Mouse (Mus musculus): ENCODE data around the gene Lims1. TPM values are rescaled to one million over a fixed set of nuclear protein-coding genes. Genes with fewer than 3 reads are reported as not detected.

Lims1 gene
- total RNA-seq, 2 experiments from 2014 or later, result 37.5 to 80.5 TPM

DNA sequence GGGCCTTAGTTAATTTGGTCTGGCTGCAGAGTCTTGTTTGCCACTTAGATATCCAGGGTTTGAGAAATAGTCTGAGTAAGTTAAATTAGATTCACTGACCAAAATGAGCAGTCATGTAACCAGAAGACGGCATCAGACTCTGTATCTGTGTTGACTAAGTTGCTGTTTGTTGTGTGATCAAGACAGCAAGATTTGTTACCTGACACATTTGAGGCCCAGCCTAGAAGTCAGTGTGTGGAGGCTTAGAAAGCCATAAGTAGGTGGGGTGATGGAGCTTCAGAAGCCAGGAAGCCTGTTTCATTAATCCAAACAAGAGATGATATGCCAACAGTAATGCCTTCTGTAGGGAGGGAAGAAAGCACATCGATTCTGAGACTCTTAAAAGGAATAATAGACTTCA lies 18.9 kb downstream of the Lims1 start:
- ATAC-seq (replicated peaks; ENCODE audit: low FRiP score, poor library complexity, severe bottlenecking), result no peak

DNA sequence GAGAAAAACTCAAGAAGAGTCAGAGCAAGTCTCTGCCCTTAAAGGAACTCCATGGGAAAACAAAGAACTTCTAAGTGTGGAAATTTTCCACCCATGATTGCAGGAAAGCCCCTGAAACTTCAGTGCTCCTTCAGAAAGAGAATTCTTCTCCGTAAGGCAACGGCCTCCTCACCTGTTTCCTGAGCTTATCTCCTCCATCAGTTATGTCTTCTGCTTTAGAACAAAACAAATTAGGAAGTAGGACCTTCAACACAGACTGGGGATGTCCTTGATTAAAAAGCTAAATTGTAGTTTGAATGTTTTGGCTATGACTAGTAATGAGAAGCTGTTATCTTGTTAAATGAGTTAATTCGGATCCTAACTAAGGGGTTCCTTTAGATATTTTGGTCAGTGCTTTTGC lies 20.3 kb downstream of the Lims1 start:
- no peak for ATAC-seq (replicated peaks; ENCODE audit: low FRiP score, poor library complexity, severe bottlenecking)

DNA sequence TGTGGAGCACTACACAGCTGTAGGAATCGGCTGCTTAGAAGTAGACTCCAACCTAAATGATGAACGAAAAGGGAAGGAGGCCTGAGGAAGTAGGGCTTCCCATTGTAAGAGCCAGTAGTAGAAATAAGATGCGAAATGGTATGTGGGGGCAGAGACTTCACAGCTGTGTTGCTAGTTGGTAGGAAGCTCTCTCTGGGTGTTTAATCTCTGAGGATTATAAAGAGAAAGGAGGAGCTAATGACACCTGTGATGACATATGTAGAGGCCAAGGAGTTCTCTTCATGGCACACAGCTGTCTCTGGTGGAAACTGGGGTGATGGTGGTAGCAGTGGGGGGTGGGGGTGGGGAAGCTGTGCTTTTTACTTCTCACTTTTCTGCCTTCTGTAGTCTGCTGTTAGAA lies 27.3 kb downstream of the Lims1 start:
- no peak for ATAC-seq (replicated peaks; ENCODE audit: low FRiP score, poor library complexity, severe bottlenecking)

DNA sequence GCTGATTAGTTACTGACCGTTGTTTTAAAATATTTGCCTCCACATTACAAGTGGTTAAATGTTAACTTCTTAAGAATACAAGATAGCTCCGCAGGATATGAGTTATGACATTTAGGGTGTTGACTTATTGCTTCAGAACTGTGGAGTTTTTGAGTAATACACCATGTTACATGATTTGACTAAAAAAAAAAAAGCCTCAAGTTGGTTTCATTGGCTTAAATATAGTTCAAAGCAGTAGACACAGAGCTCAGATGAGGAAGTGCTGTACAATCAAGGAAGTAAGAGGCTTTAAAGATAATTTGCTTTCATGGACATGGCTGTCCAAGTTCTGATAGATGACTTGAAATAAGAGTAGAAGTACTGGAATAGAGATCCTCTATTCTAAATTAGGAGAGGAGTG lies 28.4 kb downstream of the Lims1 start:
- no peak for ATAC-seq (replicated peaks; ENCODE audit: low FRiP score, poor library complexity, severe bottlenecking)

DNA sequence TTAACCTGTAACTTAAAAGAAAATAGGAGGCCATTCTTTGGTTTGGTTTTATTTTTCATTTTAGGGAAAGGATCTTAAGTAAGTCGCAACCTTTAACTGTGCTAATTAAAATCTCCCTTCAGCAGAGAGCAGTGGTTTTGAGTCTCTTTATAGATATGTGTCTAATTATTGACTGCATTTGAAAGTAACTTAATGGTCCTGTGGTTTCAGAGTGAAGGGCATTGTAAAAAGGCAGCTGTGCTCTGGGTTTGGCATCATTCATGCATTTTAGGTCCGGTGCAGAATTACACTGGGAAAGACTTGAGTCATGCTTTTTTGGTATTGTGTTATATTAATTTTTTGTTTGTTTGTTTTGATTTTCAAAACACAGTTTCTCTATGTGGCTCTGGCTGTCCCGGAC lies 29.1 kb downstream of the Lims1 start:
- ATAC-seq (replicated peaks; ENCODE audit: low FRiP score, poor library complexity, severe bottlenecking), result no peak

DNA sequence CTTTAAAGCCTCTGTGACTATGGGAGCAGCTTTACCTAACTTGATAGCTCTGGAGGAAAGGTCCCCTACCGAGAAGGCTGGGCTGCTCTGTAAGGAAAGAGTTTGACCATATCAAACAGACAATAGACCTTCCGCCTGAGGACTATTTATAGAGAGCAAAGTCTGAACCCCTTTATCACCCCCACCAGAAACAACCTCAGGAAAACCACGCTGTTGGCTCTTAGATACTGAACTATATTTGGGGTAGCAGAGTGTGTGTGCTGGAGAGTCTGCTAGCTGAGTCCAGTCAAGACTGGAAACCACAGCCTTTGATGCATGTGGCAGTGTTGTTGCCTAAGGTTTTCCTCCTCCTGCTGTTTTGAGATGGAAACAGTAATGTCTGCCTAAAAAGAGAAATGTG lies 31.3 kb downstream of the Lims1 start:
- no peak for ATAC-seq (replicated peaks; ENCODE audit: low FRiP score, poor library complexity, severe bottlenecking)

DNA sequence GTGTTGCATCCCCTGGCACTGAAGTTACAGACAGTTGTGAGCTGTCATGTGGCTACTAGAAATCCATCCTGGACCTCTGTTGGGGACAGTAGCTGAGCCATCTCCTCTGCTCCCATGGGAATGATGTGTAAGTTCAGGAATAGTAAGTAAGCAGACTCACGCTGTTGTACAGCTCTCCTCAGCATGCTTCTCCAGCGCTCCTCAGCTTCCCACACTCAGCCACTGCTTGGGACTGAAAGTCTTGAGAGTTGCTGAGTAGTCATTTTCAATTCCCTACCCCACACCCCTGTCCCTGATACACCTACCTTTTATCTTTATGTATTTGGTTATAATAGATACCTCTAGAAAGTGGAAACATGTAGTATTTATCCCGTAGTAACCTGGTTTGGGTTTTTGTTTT lies 33.2 kb downstream of the Lims1 start:
- ATAC-seq (replicated peaks; ENCODE audit: low FRiP score, poor library complexity, severe bottlenecking), result no peak

DNA sequence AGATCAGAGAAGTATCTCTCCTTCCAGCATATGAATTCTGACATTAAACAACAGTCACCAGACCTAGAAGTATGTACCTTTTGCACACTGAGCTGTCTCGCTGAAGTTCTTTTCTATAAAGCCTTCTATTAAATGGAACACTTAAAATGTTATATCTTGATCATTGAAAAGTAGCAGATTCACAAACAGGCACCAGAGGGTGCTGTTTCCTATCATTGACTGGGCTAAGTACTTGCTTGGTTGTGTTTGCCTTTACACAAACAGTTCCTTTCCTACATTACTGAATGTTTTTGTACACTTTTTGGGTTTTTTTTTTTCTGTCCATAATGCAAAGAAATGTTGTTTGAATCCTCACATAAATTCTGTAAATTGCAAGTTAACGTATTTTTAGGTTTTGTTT lies 35.9 kb downstream of the Lims1 start:
- ATAC-seq (replicated peaks; ENCODE audit: low FRiP score, poor library complexity, severe bottlenecking), result peak; percentile 69; the same call in 1 of the 2 replicates

DNA sequence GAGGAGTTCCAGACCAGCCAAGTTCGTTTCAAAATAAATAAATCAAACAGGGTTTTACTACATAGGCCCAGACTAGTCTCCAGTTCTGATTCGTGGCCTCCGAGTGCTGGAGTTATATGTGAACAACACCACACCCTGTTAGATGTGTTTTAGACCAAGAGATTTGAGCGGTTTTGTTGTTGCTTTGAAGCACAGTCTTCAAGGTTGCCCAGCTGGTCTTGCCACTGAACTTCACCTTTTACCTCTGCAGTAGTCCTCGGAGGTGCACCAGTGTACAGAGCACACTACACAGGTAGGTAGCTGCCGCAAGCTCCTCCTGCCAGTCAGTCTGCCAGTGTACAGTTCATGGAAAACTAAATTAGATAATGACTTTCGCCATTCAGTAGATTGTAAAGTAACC lies 36.7 kb downstream of the Lims1 start:
- ATAC-seq (replicated peaks; ENCODE audit: low FRiP score, poor library complexity, severe bottlenecking), result no peak

DNA sequence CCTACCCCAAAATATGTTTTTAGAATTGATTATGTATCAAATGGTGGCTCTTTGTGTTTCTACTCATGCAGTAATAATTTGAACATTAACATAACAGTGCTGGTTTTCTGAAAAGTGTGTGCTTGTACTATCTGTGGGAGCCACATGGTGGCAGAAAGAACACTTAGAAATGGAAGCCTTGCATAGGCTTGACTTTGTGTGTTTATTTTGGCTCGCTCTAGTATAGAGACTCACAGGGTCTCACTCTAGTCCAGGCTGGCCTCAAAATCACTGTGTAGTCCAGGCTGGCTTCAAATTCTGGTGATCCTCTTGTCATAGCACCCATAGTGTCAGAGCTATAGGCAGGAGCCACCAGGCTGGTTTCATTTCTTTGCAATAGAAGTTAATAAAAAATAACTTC lies 39.5 kb downstream of the Lims1 start:
- ATAC-seq (replicated peaks; ENCODE audit: low FRiP score, poor library complexity, severe bottlenecking), result no peak

DNA sequence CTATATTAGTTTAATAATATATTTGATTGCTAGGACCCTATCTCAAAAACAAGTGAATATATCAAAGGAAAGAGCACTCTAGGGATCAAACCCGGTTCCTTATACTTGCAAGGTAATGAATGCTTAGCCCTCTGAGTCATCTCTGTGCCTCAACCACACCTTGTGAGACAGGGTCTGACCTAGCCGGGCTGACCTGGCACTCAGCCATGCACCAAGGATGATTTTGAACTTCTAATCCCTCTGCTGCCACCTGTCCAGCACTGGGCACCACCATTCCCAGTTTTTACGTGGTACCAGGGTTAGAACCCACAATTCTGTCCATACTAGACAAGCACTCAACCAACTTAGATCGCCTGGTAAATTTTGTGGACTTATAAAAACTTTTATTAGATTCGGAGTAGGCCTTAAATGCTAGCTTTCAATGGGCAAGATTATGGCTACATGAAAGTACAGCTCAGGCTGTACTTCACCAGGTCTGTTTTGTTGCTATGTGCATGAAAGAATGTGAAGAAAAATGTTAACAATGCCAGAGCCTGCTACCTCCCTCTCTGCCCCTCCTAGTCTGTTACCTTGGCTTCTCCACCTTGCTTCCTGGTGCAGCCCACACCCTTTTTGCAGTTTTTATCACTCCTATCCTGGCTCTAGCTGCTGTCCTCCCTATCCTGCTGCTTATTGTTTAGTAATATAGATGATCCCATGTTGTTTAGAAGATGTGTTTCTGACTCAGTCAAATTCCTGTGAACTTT lies 41.7 kb downstream of the Lims1 start:
- no peak for ATAC-seq (replicated peaks; ENCODE audit: low FRiP score, poor library complexity, severe bottlenecking)

DNA sequence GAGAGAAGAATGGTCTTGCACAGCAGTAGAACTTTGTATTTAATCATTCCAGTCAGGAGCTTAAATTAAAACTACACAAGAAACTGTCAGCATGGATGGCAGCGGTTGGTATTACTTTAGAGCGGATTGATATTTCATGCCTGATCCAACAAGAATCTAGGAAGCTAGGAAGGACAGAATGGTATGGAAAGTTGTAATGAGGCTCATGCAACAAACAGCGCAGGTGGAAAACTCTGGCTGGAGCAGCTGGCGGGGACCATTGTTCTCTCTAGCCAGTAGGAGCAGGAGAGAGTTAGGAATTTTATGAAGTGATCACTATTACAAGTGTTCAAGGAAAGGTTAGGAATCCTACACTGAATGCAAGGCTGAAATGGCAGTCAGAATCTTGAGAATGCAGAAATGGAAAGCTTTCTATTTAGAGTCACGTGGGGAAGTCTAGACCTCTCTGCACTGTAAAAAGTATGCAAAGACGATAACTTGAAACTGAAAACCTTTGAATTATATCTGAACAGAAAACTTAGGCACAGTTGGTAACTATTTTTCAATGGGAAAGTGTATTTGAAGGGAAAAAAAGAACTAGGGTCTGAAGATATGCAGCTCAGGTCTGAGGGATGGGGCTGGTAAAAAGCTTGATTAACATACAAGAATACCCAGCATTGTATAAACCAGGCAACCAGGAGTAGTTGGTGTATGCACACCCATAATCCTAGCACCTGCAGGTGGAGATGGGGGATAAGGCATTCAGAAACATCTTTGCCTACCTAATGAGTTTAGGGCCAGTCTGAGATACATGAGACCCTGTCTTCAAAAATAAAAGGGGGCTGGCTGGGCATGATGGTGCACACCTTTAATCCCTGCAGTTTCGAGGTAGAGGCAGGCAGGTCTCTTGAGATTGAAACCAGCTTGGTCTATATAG lies 45.8 kb downstream of the Lims1 start:
- ATAC-seq (replicated peaks; ENCODE audit: low FRiP score, poor library complexity, severe bottlenecking), result no peak

DNA sequence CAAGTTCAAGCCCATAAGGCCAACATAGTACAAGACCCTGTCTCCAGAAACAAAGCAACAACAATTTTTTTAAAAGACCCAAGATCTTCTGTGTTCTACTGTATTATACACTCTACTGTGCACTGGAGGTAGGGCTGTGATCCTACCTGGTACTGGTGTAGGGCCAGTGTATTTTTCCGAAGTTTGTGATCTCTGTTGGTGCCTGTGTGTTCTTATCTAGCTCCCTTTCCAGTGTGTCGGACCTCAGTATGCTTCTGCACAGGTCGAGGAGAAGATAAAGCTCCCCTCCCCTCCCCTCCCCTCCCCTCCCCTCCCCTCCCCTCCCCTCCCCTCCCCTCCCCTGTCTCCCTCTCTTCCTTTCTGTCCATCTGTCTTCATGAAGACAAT lies 46.4 kb downstream of the Lims1 start:
- ATAC-seq (replicated peaks; ENCODE audit: low FRiP score, poor library complexity, severe bottlenecking), result 0 out of 2 replicates have a peak, but pooled peaks have one; percentile 35

DNA sequence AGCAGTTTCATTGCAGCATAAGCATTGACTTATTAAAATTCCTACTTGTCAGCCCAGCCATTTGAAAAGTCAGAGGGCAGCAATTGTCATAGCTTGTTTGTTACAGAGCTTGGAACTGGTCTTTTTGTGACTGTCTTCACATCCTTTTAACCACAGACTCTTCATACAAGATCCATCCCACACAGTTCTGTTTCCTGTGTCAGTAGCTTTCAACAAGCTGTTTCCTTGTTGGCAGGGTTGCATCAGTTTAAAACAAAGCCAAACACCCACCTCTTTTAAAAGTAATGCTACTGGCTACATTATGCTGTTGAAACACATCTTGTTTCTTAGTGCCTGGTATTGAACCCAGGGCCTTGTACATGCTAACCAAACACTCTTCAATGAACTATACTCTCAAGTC lies 46.9 kb downstream of the Lims1 start:
- 0 out of 2 replicates have a peak, but pooled peaks have one; percentile 7 for ATAC-seq (replicated peaks; ENCODE audit: low FRiP score, poor library complexity, severe bottlenecking)

DNA sequence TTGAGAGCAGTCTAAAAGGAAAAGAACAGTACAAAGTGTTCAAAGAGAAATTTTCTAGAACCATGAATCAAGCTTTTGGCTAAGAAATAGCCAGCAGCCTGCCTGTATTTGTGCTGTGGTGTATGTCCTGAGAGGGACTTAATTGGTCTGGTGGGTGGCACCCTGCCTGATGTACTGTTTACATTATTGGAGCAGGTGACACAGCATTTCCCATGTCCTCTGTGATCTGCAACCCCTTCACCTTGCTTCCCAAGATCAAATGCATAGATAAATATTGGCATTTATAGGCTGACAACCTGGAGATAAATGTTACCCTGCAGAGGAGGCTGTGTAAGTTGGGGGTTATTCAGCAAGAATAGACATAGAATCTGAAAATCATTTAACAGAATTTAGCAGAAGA lies 47.3 kb downstream of the Lims1 start:
- ATAC-seq (replicated peaks; ENCODE audit: low FRiP score, poor library complexity, severe bottlenecking), result peak; percentile 60

DNA sequence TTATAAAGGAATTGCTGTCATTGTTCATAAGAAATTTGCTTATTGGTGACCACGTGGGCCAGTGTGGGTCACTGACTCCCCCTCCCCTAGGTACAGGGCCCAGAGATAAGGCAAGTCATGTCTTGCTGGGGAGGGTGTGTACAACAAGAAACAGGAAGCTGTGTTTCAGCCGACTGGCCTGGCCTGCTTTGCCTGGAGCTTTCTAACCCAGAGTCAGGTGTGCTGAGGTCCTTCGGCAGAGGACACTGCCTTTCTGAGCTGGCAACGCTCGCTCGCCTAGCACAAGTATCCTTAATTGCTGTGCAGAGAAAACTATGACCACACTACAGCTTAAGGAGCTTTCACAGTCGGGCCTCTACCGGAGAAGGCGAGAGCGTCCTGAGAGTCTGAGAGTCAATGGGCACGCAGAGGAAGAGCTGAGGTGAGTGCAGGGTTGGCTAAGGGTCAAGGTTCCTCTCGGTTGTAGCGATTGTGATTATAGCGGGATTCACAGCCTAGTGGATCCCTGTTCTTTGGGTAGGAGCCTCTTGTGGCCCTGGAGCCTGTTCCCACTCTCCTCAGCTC lies 48.1 kb downstream of the Lims1 start:
- peak; percentile 67 for ATAC-seq (replicated peaks; ENCODE audit: low FRiP score, poor library complexity, severe bottlenecking)

DNA sequence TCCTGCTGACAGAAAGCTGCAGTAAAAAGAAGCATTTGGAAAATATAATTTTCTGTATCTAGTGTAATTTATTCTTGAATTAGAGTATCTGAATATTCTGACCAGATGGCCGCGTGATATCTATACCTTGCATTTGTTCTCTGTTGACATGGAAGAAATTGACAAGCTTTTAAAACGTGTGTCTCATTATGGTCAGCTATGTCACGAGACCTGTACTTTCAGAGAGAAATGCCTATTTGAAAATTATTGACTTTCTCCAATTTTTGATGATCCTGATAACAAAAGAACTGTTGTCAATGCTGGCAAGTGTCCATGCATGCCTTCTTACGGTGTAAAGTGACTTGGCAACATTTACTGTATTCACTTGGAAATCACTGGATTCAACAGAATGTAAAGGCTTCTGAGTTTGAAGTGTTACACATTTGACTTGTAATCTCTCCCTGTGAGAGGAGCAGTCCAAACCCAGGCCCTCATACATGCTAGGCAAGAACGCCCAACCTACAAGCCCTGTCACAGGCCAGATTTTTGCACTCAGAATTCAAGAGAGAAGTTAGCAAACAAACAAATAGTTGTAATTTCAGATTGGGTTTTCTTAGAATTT lies 49.3 kb downstream of the Lims1 start:
- no peak for ATAC-seq (replicated peaks; ENCODE audit: low FRiP score, poor library complexity, severe bottlenecking)

DNA sequence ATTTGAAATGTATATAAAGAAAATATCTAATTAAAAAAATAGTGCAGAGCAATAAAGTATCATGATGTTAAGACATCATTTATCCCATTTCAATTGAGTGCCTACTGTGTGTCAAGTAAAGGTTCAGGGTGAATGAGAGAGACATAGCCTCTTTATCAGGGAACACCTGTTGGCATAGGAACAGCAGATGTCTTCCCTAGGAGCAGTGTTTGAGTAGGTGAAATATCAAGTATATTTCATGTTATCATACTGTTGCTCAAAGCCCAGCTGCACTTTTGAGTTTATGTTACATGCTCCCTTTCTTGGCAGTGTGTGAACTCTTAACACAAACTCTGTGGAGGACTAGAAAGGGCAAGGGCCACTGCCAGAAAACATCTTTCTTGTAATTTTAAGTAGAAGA lies 50.6 kb downstream of the Lims1 start:
- ATAC-seq (replicated peaks; ENCODE audit: low FRiP score, poor library complexity, severe bottlenecking), result no peak

DNA sequence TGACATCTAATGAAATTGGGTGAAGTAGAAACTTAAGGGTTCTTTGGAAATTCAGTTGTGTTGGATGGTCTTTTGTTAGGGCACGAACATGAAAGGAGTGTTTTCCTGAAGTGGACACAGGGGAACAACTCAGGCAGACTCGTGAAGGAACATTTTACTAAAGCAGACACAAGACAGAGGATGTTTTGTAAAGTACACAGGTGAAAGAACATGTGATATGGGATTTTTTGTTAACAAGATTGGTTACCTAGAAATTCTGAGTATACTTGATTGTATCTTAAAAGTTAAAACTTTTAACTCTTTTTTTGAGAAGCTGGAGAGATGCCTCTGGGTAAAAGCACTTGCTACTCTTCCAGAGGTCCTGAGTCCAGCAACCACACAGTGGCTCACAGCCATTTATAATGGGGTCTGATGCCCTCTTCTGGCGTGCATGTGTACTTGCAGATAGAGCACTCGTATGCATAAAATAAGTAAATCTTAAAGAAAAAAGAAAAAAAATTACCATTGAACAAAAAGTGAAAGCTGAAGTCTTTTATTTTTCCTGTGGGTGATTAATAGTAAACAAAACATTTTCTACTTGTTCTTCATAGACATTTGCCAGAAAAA lies 54.4 kb downstream of the Lims1 start:
- ATAC-seq (replicated peaks; ENCODE audit: low FRiP score, poor library complexity, severe bottlenecking), result peak; percentile 74

DNA sequence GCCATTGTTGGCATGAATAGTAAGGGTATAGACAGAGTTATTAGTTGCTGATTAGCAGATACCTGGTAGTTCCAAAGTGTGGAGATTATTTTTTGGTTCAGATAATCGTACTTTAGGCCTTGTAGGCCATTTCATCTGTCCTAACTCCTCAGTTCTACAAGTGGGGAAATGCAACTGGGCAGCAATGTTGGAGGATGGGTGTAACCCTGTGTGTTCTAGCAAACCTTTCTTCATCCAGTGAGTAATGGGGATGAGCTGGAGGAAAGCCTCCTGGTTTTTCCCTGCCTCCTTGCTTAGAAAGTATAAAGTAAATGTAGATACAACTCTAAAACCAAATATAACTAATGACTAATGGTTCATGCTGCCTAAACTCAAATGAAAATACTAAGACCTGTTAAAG lies 55.1 kb downstream of the Lims1 start:
- no peak for ATAC-seq (replicated peaks; ENCODE audit: low FRiP score, poor library complexity, severe bottlenecking)
